Mouse (Mus musculus): ENCODE measurements around the gene Uchl3. TPM values are rescaled to one million over a fixed set of nuclear protein-coding genes. Genes with fewer than 3 reads are reported as not detected.

The Uchl3 gene
- polyA plus RNA-seq, 1 experiment from 2014 or later, result 143 TPM

DNA sequence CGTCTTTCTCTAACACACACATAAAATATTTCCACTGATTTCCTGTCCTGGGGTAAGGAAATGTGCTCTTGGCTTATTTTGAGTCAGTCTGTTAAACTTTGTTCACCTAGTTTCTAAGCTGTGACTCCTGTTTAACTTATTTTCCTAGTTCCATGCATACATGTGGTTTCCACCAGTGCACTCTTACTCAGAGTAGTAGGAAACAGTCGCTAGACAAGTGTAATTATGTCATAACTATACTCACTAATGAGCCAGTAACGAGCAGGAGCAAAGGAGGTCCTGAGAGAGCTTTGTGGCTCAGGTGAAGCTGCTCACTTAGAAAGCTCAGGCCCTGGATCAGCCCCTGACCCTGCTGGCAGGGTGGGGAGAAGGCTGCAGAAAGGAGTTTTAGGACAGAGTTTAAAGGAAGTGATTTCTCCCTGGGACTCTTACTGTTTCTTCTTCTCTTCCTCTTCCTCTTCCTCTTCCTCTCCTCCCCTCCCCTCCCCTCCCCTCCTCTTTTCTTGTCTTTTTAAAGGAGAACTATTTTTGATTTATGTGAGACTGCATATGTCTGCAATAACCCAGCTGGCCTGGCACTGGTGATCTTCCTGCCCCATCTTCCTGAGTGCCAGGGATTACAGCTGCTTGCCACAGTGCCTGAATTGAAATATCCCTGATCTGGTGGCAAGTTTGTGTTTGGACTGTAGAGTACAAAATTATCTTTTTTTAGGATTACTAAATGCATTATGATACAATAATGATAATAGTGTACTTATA lies 8.1 kb downstream of the Uchl3 start:
- 65% methylated on average over 3 of the region's 3 CpGs for WGBS
- TF ChIP-seq CTCF (IDR thresholded peaks at IDR 0.05; ENCODE audit: low read depth), result no peak
- no peak for ATAC-seq
- no peak overlapping the region for H3K4me3 ChIP-seq (ENCODE audit: low read depth, low read length)
- no peaks in the 10 kb centered on the region for H3K36me3 ChIP-seq (ENCODE audit: control insufficient read depth, insufficient read depth)
- no peaks in the 10 kb centered on the region for H3K4me1 ChIP-seq (replicated peaks; ENCODE audit: control insufficient read depth, insufficient read depth, low read length)
- H3K9me3 ChIP-seq (ENCODE audit: control insufficient read depth), result no peaks in the 10 kb centered on the region
- H3K4me2 ChIP-seq (replicated peaks; ENCODE audit: low read depth), result no peak overlapping the region
- no peak overlapping the region for H3K27ac ChIP-seq (ENCODE audit: low read depth, low read length)
- no peaks in the 10 kb centered on the region for H3K27me3 ChIP-seq (replicated peaks; ENCODE audit: control insufficient read depth, insufficient read depth, low read length)
- H3K9ac ChIP-seq (ENCODE audit: low read depth, low read length), result no peak overlapping the region

DNA sequence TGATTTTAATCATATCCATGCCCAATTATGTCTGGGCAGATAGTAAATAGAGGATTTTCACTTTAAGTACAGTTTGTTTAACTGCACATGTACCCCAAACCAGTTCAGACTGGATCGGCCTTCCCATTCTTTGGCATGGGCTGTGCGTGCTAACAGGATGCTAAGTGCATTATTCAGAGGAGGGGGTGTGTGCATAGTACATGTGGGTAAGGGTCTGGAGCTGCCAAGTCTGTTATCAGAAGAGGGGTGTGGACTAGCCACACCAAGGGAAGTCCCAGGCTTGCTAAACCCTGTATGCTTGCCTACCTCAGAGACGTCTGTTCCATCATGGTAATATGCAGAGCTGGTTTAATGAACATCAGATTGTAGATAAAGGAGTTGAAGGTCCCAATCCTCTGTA lies 10.5 kb downstream of the Uchl3 start:
- Histone ChIP-seq H3K9ac (ENCODE audit: low read depth, low read length) (no peak overlapping the region), H3K9me3 (ENCODE audit: control insufficient read depth) (no peaks in the 10 kb centered on the region), H3K4me3 (ENCODE audit: low read depth, low read length) (no peak overlapping the region), H3K36me3 (ENCODE audit: control insufficient read depth, insufficient read depth) (peaks cover 4% of the 10 kb centered on the region), H3K27ac (ENCODE audit: low read depth, low read length) (no peak overlapping the region), H3K4me1 (replicated peaks; ENCODE audit: control insufficient read depth, insufficient read depth, low read length) (no peaks in the 10 kb centered on the region), H3K27me3 (replicated peaks; ENCODE audit: control insufficient read depth, insufficient read depth, low read length) (no peaks in the 10 kb centered on the region), H3K4me2 (replicated peaks; ENCODE audit: low read depth) (no peak overlapping the region)
- ATAC-seq, result no peak
- TF ChIP-seq CTCF (IDR thresholded peaks at IDR 0.05; ENCODE audit: low read depth), result no peak
- WGBS, result 74% methylated on average over 3 of the region's 3 CpGs

DNA sequence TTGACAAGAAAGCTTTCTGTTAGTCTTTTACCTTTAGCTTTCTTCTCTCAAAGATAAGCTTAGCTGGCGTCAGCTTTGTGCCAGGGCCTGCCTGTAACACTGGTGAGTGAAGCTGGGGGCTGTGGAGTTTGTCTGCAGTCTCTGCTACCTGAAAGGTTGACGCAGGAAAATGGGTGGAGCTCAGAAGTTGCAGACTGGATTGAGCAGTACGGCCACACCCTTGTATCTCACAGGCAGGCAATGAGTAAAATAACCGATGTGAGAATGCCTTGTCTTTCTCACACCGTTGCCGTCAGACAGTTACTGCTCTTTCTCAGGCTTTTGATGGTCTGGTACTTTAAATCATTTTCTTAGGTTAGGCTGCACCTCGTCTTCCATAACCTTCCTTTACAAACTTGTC lies 12.3 kb downstream of the Uchl3 start:
- no peak overlapping the region for H3K4me2 ChIP-seq (replicated peaks; ENCODE audit: low read depth)
- TF ChIP-seq CTCF (IDR thresholded peaks at IDR 0.05; ENCODE audit: low read depth), result no peak
- H3K27me3 ChIP-seq (replicated peaks; ENCODE audit: control insufficient read depth, insufficient read depth, low read length), result no peaks in the 10 kb centered on the region
- H3K9me3 ChIP-seq (ENCODE audit: control insufficient read depth), result no peaks in the 10 kb centered on the region
- no peak overlapping the region for H3K9ac ChIP-seq (ENCODE audit: low read depth, low read length)
- no peak overlapping the region for H3K4me3 ChIP-seq (ENCODE audit: low read depth, low read length)
- no peak for ATAC-seq
- peaks cover 7% of the 10 kb centered on the region for H3K36me3 ChIP-seq (ENCODE audit: control insufficient read depth, insufficient read depth)
- WGBS, result 71% methylated on average over 7 of the region's 7 CpGs
- no peaks in the 10 kb centered on the region for H3K4me1 ChIP-seq (replicated peaks; ENCODE audit: control insufficient read depth, insufficient read depth, low read length)
- H3K27ac ChIP-seq (ENCODE audit: low read depth, low read length), result no peak overlapping the region

DNA sequence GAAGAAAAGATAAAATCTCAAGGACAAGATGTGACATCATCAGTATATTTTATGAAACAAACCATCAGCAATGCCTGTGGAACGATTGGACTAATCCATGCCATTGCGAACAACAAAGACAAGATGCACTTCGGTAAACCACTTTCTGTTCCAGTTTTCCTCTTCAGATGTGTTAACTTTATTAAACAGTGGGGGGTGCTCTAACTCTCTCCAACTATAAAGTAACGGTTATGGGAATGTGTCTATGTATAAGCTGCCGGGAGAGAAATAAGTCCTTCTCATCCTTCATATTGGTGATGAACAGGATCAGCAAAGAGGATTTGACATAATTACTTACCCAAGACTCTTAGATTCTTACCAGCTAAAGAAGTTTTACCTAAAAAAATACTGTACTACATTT lies 12.8 kb downstream of the Uchl3 start:
- Histone ChIP-seq H3K4me3 (ENCODE audit: low read depth, low read length) (no peak overlapping the region), H3K27ac (ENCODE audit: low read depth, low read length) (no peak overlapping the region), H3K4me1 (replicated peaks; ENCODE audit: control insufficient read depth, insufficient read depth, low read length) (no peaks in the 10 kb centered on the region), H3K9ac (ENCODE audit: low read depth, low read length) (no peak overlapping the region), H3K36me3 (ENCODE audit: control insufficient read depth, insufficient read depth) (peaks cover 7% of the 10 kb centered on the region), H3K9me3 (ENCODE audit: control insufficient read depth) (no peaks in the 10 kb centered on the region), H3K27me3 (replicated peaks; ENCODE audit: control insufficient read depth, insufficient read depth, low read length) (no peaks in the 10 kb centered on the region), H3K4me2 (replicated peaks; ENCODE audit: low read depth) (no peak overlapping the region)
- 84% methylated on average over 5 of the region's 5 CpGs for WGBS
- no peak for ATAC-seq
- TF ChIP-seq CTCF (IDR thresholded peaks at IDR 0.05; ENCODE audit: low read depth), result 0 out of 2 replicates have a peak, but pooled peaks have one; percentile 16

GRCm38 (mm10) chr14:101668626-101669025 lies 14.9 kb downstream of the Uchl3 start:
- peaks cover 8% of the 10 kb centered on the region for H3K36me3 ChIP-seq (ENCODE audit: control insufficient read depth, insufficient read depth)
- no peaks in the 10 kb centered on the region for H3K9me3 ChIP-seq (ENCODE audit: control insufficient read depth)
- no peaks in the 10 kb centered on the region for H3K4me1 ChIP-seq (replicated peaks; ENCODE audit: control insufficient read depth, insufficient read depth, low read length)
- H3K4me2 ChIP-seq (replicated peaks; ENCODE audit: low read depth), result no peak overlapping the region
- H3K9ac ChIP-seq (ENCODE audit: low read depth, low read length), result no peak overlapping the region
- no peak for TF ChIP-seq CTCF (IDR thresholded peaks at IDR 0.05; ENCODE audit: low read depth)
- H3K27me3 ChIP-seq (replicated peaks; ENCODE audit: control insufficient read depth, insufficient read depth, low read length), result no peaks in the 10 kb centered on the region
- no peak overlapping the region for H3K4me3 ChIP-seq (ENCODE audit: low read depth, low read length)
- H3K27ac ChIP-seq (ENCODE audit: low read depth, low read length), result no peak overlapping the region
- WGBS, result 93% methylated on average over 7 of the region's 7 CpGs
- ATAC-seq, result no peak

DNA sequence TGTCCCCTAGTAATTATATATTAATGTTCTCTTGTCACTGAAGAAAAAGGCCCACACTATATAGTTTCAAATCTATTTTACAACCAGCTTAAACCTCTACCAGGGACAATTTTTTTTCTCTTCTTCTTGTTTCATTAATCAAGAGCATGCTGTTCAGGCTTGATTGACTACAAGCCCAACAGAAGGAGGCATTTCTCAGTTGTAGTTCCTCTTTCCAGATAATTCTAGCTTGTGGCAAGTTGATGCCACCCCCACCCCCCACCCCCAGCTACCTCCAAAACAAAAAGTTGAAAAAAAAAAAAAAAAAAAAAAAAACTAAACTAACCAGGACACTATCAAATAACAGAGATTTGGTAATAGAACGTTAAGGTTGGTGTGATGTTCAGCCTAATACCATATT lies 18.5 kb downstream of the Uchl3 start:
- Histone ChIP-seq H3K4me2 (replicated peaks; ENCODE audit: low read depth) (no peak overlapping the region), H3K9ac (ENCODE audit: low read depth, low read length) (no peak overlapping the region), H3K27me3 (replicated peaks; ENCODE audit: control insufficient read depth, insufficient read depth, low read length) (no peaks in the 10 kb centered on the region), H3K4me3 (ENCODE audit: low read depth, low read length) (no peak overlapping the region), H3K9me3 (ENCODE audit: control insufficient read depth) (no peaks in the 10 kb centered on the region), H3K36me3 (ENCODE audit: control insufficient read depth, insufficient read depth) (peaks cover 17% of the 10 kb centered on the region), H3K27ac (ENCODE audit: low read depth, low read length) (no peak overlapping the region), H3K4me1 (replicated peaks; ENCODE audit: control insufficient read depth, insufficient read depth, low read length) (no peaks in the 10 kb centered on the region)
- no peak for TF ChIP-seq CTCF (IDR thresholded peaks at IDR 0.05; ENCODE audit: low read depth)
- whole genome bisulfite sequencing, result 97% methylated on average over 1 of the region's 1 CpGs
- no peak for ATAC-seq

Measured in intestine, postnatal 0 days (tissue).